Mouse (Mus musculus) liver, adult 2 months (tissue): Measurements from ENCODE around the gene Stk38l. TPM values are rescaled to one million over a fixed set of nuclear protein-coding genes. Genes with fewer than 3 reads are reported as not detected.

Experiments used
- DNase-seq: peaks from one replicate; pipeline ENCODE4 v3.0.0-alpha.2; 2011; ENCODE audit warnings: low read depth, low spot score; ENCODE audit errors: extremely low read depth
- H3K27ac ChIP-seq: fragments of 200-500 bp; replicated peaks from 2 replicates; pipeline ENCODE4 v1.5.1; 2012; ENCODE audit warnings: low read depth, mild to moderate bottlenecking, control low read depth, inconsistent platforms, low read length; ENCODE audit not compliant: insufficient read depth
- H3K27me3 ChIP-seq: fragments of 200-500 bp; 2 replicates; pipeline ENCODE4 v1.6.1; 2012; ENCODE audit warnings: mild to moderate bottlenecking, moderate library complexity, low read length, inconsistent platforms; ENCODE audit not compliant: control insufficient read depth, insufficient read depth
- H3K36me3 ChIP-seq: fragments of 200-500 bp; 2 replicates; pipeline ENCODE4 v1.6.1; 2012; ENCODE audit warnings: low read length, inconsistent platforms; ENCODE audit not compliant: control insufficient read depth, insufficient read depth
- H3K4me1 ChIP-seq: fragments of 200-500 bp; 2 replicates; pipeline ENCODE4 v1.6.1; 2011; ENCODE audit warnings: low read length; ENCODE audit not compliant: control insufficient read depth, insufficient read depth
- H3K4me3 ChIP-seq: fragments of 200-500 bp; 2 replicates; pipeline ENCODE4 v1.5.1; 2011; ENCODE audit warnings: low read depth, mild to moderate bottlenecking, control low read depth, low read length, moderate library complexity; ENCODE audit not compliant: insufficient read depth
- H3K79me2 ChIP-seq: fragments of 200-500 bp; 2 replicates; pipeline ENCODE4 v1.6.1; 2012; ENCODE audit warnings: inconsistent platforms, mild to moderate bottlenecking, low read length, moderate library complexity; ENCODE audit not compliant: control insufficient read depth, insufficient read depth
- H3K9ac ChIP-seq: fragments of 200-500 bp; 2 replicates; pipeline ENCODE4 v1.6.1; 2012; ENCODE audit warnings: low read depth, mild to moderate bottlenecking, control low read depth, inconsistent platforms, low read length
- CTCF ChIP-seq: fragments of 200-500 bp; IDR thresholded peaks from 2 replicates; pipeline ENCODE4 v1.5.1; 2011; ENCODE audit warnings: low read depth, low read length, control low read depth
- POLR2A ChIP-seq: fragments of 200-500 bp; IDR thresholded peaks from 2 replicates; pipeline ENCODE4 v1.6.1; 2011; ENCODE audit warnings: low read length, control low read depth; ENCODE audit not compliant: insufficient read depth; ENCODE audit errors: extremely low read depth
- WGBS: fragments of 180-500 bp; shearing (Covaris S2); methylation state at CpG from one replicate; pipeline ENCODE4 v1.1.7; 2018; 5-methylcytosine and 5-hydroxymethylcytosine counted together
- polyA plus RNA-seq: library from polyadenylated mRNA; depleted of rRNA; stranded (reverse); fragments of >200 nt; gene quantifications from 2 replicates; pipeline ENCODE4 v1.2.3, GENCODE M21; 2012
- total RNA-seq: library from RNA; depleted of rRNA; stranded (reverse); fragments of >200 nt; gene quantifications from 2 replicates; pipeline ENCODE4 v1.2.3, GENCODE M21; 2014

Stk38l gene
- total and polyA plus RNA-seq, 2 experiments = 3.5 to 10.4 TPM

GRCm38 (mm10) chr6:146731031-146731430 is 6.2 kb downstream of the Stk38l start:
- Histone ChIP-seq H3K4me3 (no peak overlapping the region), H3K79me2 (peaks cover 40% of the 10 kb centered on the region), H3K27ac (0 out of 2 replicates have a peak overlapping the region, but pooled peaks have one; percentile 12), H3K27me3 (no peaks in the 10 kb centered on the region), H3K9ac (no peak overlapping the region), H3K36me3 (peaks cover 2% of the 10 kb centered on the region; the same call in 1 of the 2 replicates), H3K4me1 (peaks cover 12% of the 10 kb centered on the region; the same call in 1 of the 2 replicates)
- DNase-seq = peak; percentile 53
- 24% methylated on average over 1 of the region's 1 CpGs for WGBS
- TF ChIP-seq POLR2A = no peak
- TF ChIP-seq CTCF = no peak

- H3K4me3 ChIP-seq = no peak overlapping the region
- DNase-seq = peak; percentile 34
- 28% methylated on average over 2 of the region's 2 CpGs for WGBS
- H3K36me3 ChIP-seq = peaks cover 2% of the 10 kb centered on the region; the same call in 1 of the 2 replicates
- TF ChIP-seq POLR2A (no peak), CTCF (no peak)
- H3K27ac ChIP-seq = no peak overlapping the region
- H3K27me3 ChIP-seq = no peaks in the 10 kb centered on the region
- H3K9ac ChIP-seq = no peak overlapping the region
- H3K4me1 ChIP-seq = peaks cover 10% of the 10 kb centered on the region; the same call in 1 of the 2 replicates
- H3K79me2 ChIP-seq = peaks cover 42% of the 10 kb centered on the region
Observed at GRCm38 (mm10) chr6:146731692-146732091, 6.9 kb downstream of the Stk38l start.

GRCm38 (mm10) chr6:146732232-146732631 is 7.4 kb downstream of the Stk38l start:
- no peak for TF ChIP-seq CTCF
- TF ChIP-seq POLR2A = no peak
- H3K27me3 ChIP-seq = no peaks in the 10 kb centered on the region
- peaks cover 10% of the 10 kb centered on the region; the same call in 1 of the 2 replicates for H3K4me1 ChIP-seq
- no peak overlapping the region for H3K27ac ChIP-seq
- no peak for DNase-seq
- H3K36me3 ChIP-seq = peaks cover under 1% of the 10 kb centered on the region; the same call in 1 of the 2 replicates
- no peak overlapping the region for H3K4me3 ChIP-seq
- WGBS = 52% methylated on average over 3 of the region's 3 CpGs
- H3K9ac ChIP-seq = no peak overlapping the region
- H3K79me2 ChIP-seq = peaks cover 44% of the 10 kb centered on the region

GRCm38 (mm10) chr6:146732676-146733075 is 7.9 kb downstream of the Stk38l start:
- Histone ChIP-seq H3K4me1 (peaks cover 10% of the 10 kb centered on the region; the same call in 1 of the 2 replicates), H3K9ac (no peak overlapping the region), H3K79me2 (peaks cover 41% of the 10 kb centered on the region; the same call in 1 of the 2 replicates), H3K27ac (no peak overlapping the region), H3K36me3 (no peaks in the 10 kb centered on the region), H3K27me3 (no peaks in the 10 kb centered on the region), H3K4me3 (no peak overlapping the region)
- DNase-seq = no peak
- 50% methylated on average over 1 of the region's 1 CpGs for WGBS
- TF ChIP-seq CTCF = no peak
- no peak for TF ChIP-seq POLR2A

- Histone ChIP-seq H3K9ac (no peak overlapping the region), H3K36me3 (no peaks in the 10 kb centered on the region), H3K27me3 (no peaks in the 10 kb centered on the region), H3K4me1 (peaks cover 10% of the 10 kb centered on the region; the same call in 1 of the 2 replicates), H3K27ac (no peak overlapping the region), H3K79me2 (peaks cover 43% of the 10 kb centered on the region; the same call in 1 of the 2 replicates), H3K4me3 (no peak overlapping the region)
- WGBS = 91% methylated on average over 1 of the region's 1 CpGs
- no peak for TF ChIP-seq POLR2A
- no peak for TF ChIP-seq CTCF
- DNase-seq = no peak
Observed at GRCm38 (mm10) chr6:146733554-146733953, 8.8 kb downstream of the Stk38l start.

GRCm38 (mm10) chr6:146738889-146739288 is 14.1 kb downstream of the Stk38l start:
- TF ChIP-seq POLR2A = no peak
- no peak for TF ChIP-seq CTCF
- Histone ChIP-seq H3K27ac (no peak overlapping the region), H3K4me3 (no peak overlapping the region), H3K9ac (no peak overlapping the region), H3K4me1 (peaks cover 2% of the 10 kb centered on the region; the same call in 1 of the 2 replicates), H3K27me3 (no peaks in the 10 kb centered on the region), H3K79me2 (peaks cover 36% of the 10 kb centered on the region; the same call in 1 of the 2 replicates), H3K36me3 (no peaks in the 10 kb centered on the region)
- WGBS = 69% methylated on average over 1 of the region's 1 CpGs
- DNase-seq = peak; percentile 69
